Mouse (Mus musculus) midbrain, embryonic 16.5 days (tissue): ENCODE results near the gene Ajuba. TPM values are rescaled to one million over a fixed set of nuclear protein-coding genes. Genes with fewer than 3 reads are reported as not detected.

Experiments used
- ATAC-seq: fragments of 200-750 bp; cut with Nextera tagmentation; 2 replicates; pipeline ENCODE4 v1.8.0; 2017; ENCODE audit warnings: moderate TSS enrichment
- H3K27ac ChIP-seq: fragments of 300-500 bp; sonication (generic); 2 replicates; pipeline ENCODE4 v1.5.1; 2014; ENCODE audit warnings: mild to moderate bottlenecking, low read length, mixed read lengths
- H3K27me3 ChIP-seq: fragments of 300-500 bp; sonication (generic); 2 replicates; pipeline ENCODE4 v1.6.1; 2014; ENCODE audit warnings: low read depth, low read length, mixed read lengths; ENCODE audit not compliant: control insufficient read depth, insufficient read depth
- H3K36me3 ChIP-seq: fragments of 300-500 bp; sonication (generic); 2 replicates; pipeline ENCODE4 v1.6.1; 2014; ENCODE audit warnings: mild to moderate bottlenecking, low read length, moderate library complexity, mixed read lengths; ENCODE audit not compliant: control insufficient read depth, insufficient read depth
- H3K4me1 ChIP-seq: fragments of 300-500 bp; sonication (generic); 2 replicates; pipeline ENCODE4 v1.6.1; 2014; ENCODE audit warnings: mild to moderate bottlenecking, low read length, mixed read lengths; ENCODE audit not compliant: control insufficient read depth, insufficient read depth
- H3K4me2 ChIP-seq: fragments of 300-500 bp; sonication (generic); 2 replicates; pipeline ENCODE4 v1.6.1; 2014; ENCODE audit warnings: mild to moderate bottlenecking, low read length, mixed read lengths
- H3K4me3 ChIP-seq: fragments of 300-500 bp; sonication (generic); 2 replicates; pipeline ENCODE4 v1.5.1; 2014; ENCODE audit warnings: low read depth, mild to moderate bottlenecking, low read length, moderate library complexity, mixed read lengths
- H3K9ac ChIP-seq: fragments of 300-500 bp; sonication (generic); 2 replicates; pipeline ENCODE4 v1.6.1; 2014; ENCODE audit warnings: low read depth, low read length, mixed read lengths
- H3K9me3 ChIP-seq: fragments of 300-500 bp; sonication (generic); replicated peaks from 2 replicates; pipeline ENCODE4 v1.6.1; 2014; ENCODE audit warnings: mild to moderate bottlenecking, low read length, mixed read lengths; ENCODE audit not compliant: control insufficient read depth, poor library complexity, severe bottlenecking
- WGBS: fragments of 180-500 bp; shearing (Covaris S2); extraction: QIAGEN DNeasy Blood & Tissue Kit; methylation state at CpG from one replicate; pipeline ENCODE4 v1.1.7; 2014; 5-methylcytosine and 5-hydroxymethylcytosine counted together
- polyA plus RNA-seq: library from polyadenylated mRNA; unstranded; fragments of >200 nt; fragmentation: Nextera tagmentation; extraction: Ambion mirVana; gene quantifications from 2 replicates; pipeline ENCODE4 v1.2.1, GENCODE M21; 2015

Ajuba gene
- polyA plus RNA-seq, 1 experiment from 2014 or later = 4.6 TPM

- Histone ChIP-seq H3K27me3 (peaks cover 15% of the 10 kb centered on the region), H3K9me3 (no peaks in the 10 kb centered on the region), H3K27ac (peak overlapping the region; percentile 14), H3K36me3 (no peaks in the 10 kb centered on the region), H3K4me3 (peak overlapping the region; percentile 49), H3K4me1 (peaks cover 14% of the 10 kb centered on the region), H3K4me2 (peak overlapping the region; percentile 74), H3K9ac (peak overlapping the region; percentile 50; the same call in 1 of the 2 replicates)
- WGBS = 1% methylated on average over 10 of the region's 10 CpGs
- ATAC-seq = 0 out of 2 replicates have a peak, but pooled peaks have one; percentile 8
Measured at GRCm38 (mm10) chr14:54578063-54578462, 705 bp upstream of the Ajuba start.

- peak overlapping the region; percentile 74 for H3K4me2 ChIP-seq
- WGBS = under 1% methylated on average over 78 of the region's 84 CpGs
- H3K4me1 ChIP-seq = peaks cover 22% of the 10 kb centered on the region
- H3K27ac ChIP-seq = no peak overlapping the region
- H3K27me3 ChIP-seq = peaks cover 15% of the 10 kb centered on the region
- ATAC-seq = 0 out of 2 replicates have a peak, but pooled peaks have one; percentile 5
- H3K9ac ChIP-seq = peak overlapping the region; percentile 60
- H3K9me3 ChIP-seq = no peaks in the 10 kb centered on the region
- peak overlapping the region; percentile 49 for H3K4me3 ChIP-seq
- H3K36me3 ChIP-seq = no peaks in the 10 kb centered on the region
Measured at GRCm38 (mm10) chr14:54576241-54577088, 893 bp downstream of the Ajuba start.

GRCm38 (mm10) chr14:54575631-54576030, 1.7 kb downstream of the Ajuba start:
- Histone ChIP-seq H3K36me3 (no peaks in the 10 kb centered on the region), H3K27ac (no peak overlapping the region), H3K27me3 (peaks cover 15% of the 10 kb centered on the region), H3K4me1 (peaks cover 22% of the 10 kb centered on the region), H3K4me2 (peak overlapping the region; percentile 74), H3K4me3 (peak overlapping the region; percentile 49), H3K9me3 (no peaks in the 10 kb centered on the region), H3K9ac (peak overlapping the region; percentile 7; the same call in 1 of the 2 replicates)
- no peak for ATAC-seq
- under 1% methylated on average over 35 of the region's 39 CpGs for WGBS

- 3% methylated on average over 8 of the region's 8 CpGs for WGBS
- no peaks in the 10 kb centered on the region for H3K9me3 ChIP-seq
- peak overlapping the region; percentile 49 for H3K4me3 ChIP-seq
- H3K27ac ChIP-seq = no peak overlapping the region
- ATAC-seq = no peak
- H3K4me1 ChIP-seq = peaks cover 22% of the 10 kb centered on the region
- peaks cover 15% of the 10 kb centered on the region for H3K27me3 ChIP-seq
- no peak overlapping the region for H3K9ac ChIP-seq
- peak overlapping the region; percentile 74 for H3K4me2 ChIP-seq
- H3K36me3 ChIP-seq = no peaks in the 10 kb centered on the region
Measured at GRCm38 (mm10) chr14:54575031-54575430, 2.3 kb downstream of the Ajuba start.

- peaks cover 15% of the 10 kb centered on the region for H3K27me3 ChIP-seq
- 6% methylated on average over 4 of the region's 4 CpGs for WGBS
Measured at GRCm38 (mm10) chr14:54574253-54574652, 3.1 kb downstream of the Ajuba start.

GRCm38 (mm10) chr14:54572790-54573736, 4.3 kb downstream of the Ajuba start:
- H3K9ac ChIP-seq = peak overlapping the region; percentile 27; the same call in 1 of the 2 replicates
- H3K4me1 ChIP-seq = peaks cover 20% of the 10 kb centered on the region
- no peak; the same call in 1 of the 2 replicates for ATAC-seq
- peak overlapping the region; percentile 24 for H3K4me2 ChIP-seq
- H3K36me3 ChIP-seq = no peaks in the 10 kb centered on the region
- H3K27ac ChIP-seq = no peak overlapping the region
- H3K27me3 ChIP-seq = peaks cover 15% of the 10 kb centered on the region
- no peak overlapping the region for H3K4me3 ChIP-seq
- no peaks in the 10 kb centered on the region for H3K9me3 ChIP-seq
- WGBS = 8% methylated on average over 10 of the region's 14 CpGs

More at GRCm38 (mm10) chr14:54574253-54574652, 3.1 kb downstream of the Ajuba start:
- no peaks in the 10 kb centered on the region for H3K36me3 ChIP-seq
- H3K4me1 ChIP-seq = peaks cover 22% of the 10 kb centered on the region
- ATAC-seq = no peak
- H3K27ac ChIP-seq = no peak overlapping the region
- H3K9ac ChIP-seq = peak overlapping the region; percentile 38; the same call in 1 of the 2 replicates
- peak overlapping the region; percentile 12; the same call in 1 of the 2 replicates for H3K4me3 ChIP-seq
- H3K4me2 ChIP-seq = peak overlapping the region; percentile 74; the same call in 1 of the 2 replicates
- no peaks in the 10 kb centered on the region for H3K9me3 ChIP-seq

GRCm38 (mm10) chr14:54572122-54572521, 5.2 kb downstream of the Ajuba start:
- no peaks in the 10 kb centered on the region for H3K9me3 ChIP-seq
- no peak overlapping the region for H3K4me2 ChIP-seq
- WGBS = 28% methylated on average over 4 of the region's 4 CpGs
- no peak overlapping the region for H3K4me3 ChIP-seq
- no peak for ATAC-seq
- peaks cover 18% of the 10 kb centered on the region for H3K4me1 ChIP-seq
- H3K27me3 ChIP-seq = peaks cover 12% of the 10 kb centered on the region
- H3K9ac ChIP-seq = no peak overlapping the region
- no peaks in the 10 kb centered on the region for H3K36me3 ChIP-seq
- no peak overlapping the region for H3K27ac ChIP-seq

- Histone ChIP-seq H3K9ac (no peak overlapping the region), H3K4me2 (no peak overlapping the region), H3K27me3 (peaks cover 7% of the 10 kb centered on the region; the same call in 1 of the 2 replicates), H3K4me1 (peaks cover 8% of the 10 kb centered on the region), H3K36me3 (no peaks in the 10 kb centered on the region), H3K9me3 (no peaks in the 10 kb centered on the region), H3K4me3 (no peak overlapping the region), H3K27ac (no peak overlapping the region)
- WGBS = 57% methylated on average over 17 of the region's 17 CpGs
- no peak for ATAC-seq
Measured at GRCm38 (mm10) chr14:54569451-54570392, 7.6 kb downstream of the Ajuba start.
